Mouse (Mus musculus) hindbrain, embryonic 11.5 days (tissue): ENCODE measurements at regions not wholly inside any gene's neighbourhood (a gene's known extent, or its start where the extent isn't known, plus 50 kb on each side); places are given as distances from the start of the nearest gene placed in this dataset.

Experiments
- ATAC-seq: fragments of 200-750 bp; cut with Nextera tagmentation; 2 replicates; pipeline ENCODE4 v1.8.0; 2017; ENCODE audit warnings: mild to moderate bottlenecking, moderate TSS enrichment, moderate library complexity; ENCODE audit not compliant: low FRiP score
- DNase-seq: peaks from one replicate; pipeline ENCODE4 v3.0.0-alpha.2; 2015; ENCODE audit warnings: low spot score
- H3K27ac ChIP-seq: fragments of 300-500 bp; sonication (generic); 2 replicates; pipeline ENCODE4 v1.5.1; 2014; ENCODE audit warnings: mild to moderate bottlenecking, low read depth, low read length
- H3K27me3 ChIP-seq: fragments of 300-500 bp; sonication (generic); 2 replicates; pipeline ENCODE4 v1.6.1; 2014; ENCODE audit warnings: mild to moderate bottlenecking, low read length, moderate library complexity, mixed read lengths; ENCODE audit not compliant: control insufficient read depth, insufficient read depth
- H3K36me3 ChIP-seq: fragments of 300-500 bp; sonication (generic); 2 replicates; pipeline ENCODE4 v1.6.1; 2014; ENCODE audit warnings: mild to moderate bottlenecking, low read length, moderate library complexity, mixed read lengths; ENCODE audit not compliant: control insufficient read depth, insufficient read depth
- H3K4me1 ChIP-seq: fragments of 300-500 bp; sonication (generic); replicated peaks from 2 replicates; pipeline ENCODE4 v1.6.1; 2014; ENCODE audit warnings: low read length, mixed read lengths; ENCODE audit not compliant: control insufficient read depth, insufficient read depth
- H3K4me2 ChIP-seq: fragments of 300-500 bp; sonication (generic); replicated peaks from 2 replicates; pipeline ENCODE4 v1.6.1; 2014; ENCODE audit warnings: mild to moderate bottlenecking, low read depth, low read length
- H3K4me3 ChIP-seq: fragments of 300-500 bp; sonication (generic); 2 replicates; pipeline ENCODE4 v1.5.1; 2014; ENCODE audit warnings: low read depth, low read length
- H3K9ac ChIP-seq: fragments of 300-500 bp; sonication (generic); 2 replicates; pipeline ENCODE4 v1.6.1; 2014; ENCODE audit warnings: low read depth, low read length
- H3K9me3 ChIP-seq: fragments of 300-500 bp; sonication (generic); 2 replicates; pipeline ENCODE4 v1.6.1; 2016; ENCODE audit warnings: low read length; ENCODE audit not compliant: control insufficient read depth
- WGBS: fragments of 180-500 bp; shearing (Covaris S2); extraction: QIAGEN DNeasy Blood & Tissue Kit; methylation state at CpG from one replicate; pipeline ENCODE4 v1.1.7; 2014; 5-methylcytosine and 5-hydroxymethylcytosine counted together

- H3K27me3 ChIP-seq, result no peaks in the 10 kb centered on the region
- DNase-seq (no peak), ATAC-seq (no peak)
- WGBS, result 77% methylated on average over 2 of the region's 2 CpGs
- H3K27ac ChIP-seq, result no peak overlapping the region
- no peaks in the 10 kb centered on the region for H3K36me3 ChIP-seq
- no peak overlapping the region for H3K4me3 ChIP-seq
- H3K9me3 ChIP-seq, result no peaks in the 10 kb centered on the region
- H3K9ac ChIP-seq, result no peak overlapping the region
- H3K4me1 ChIP-seq, result peaks cover 5% of the 10 kb centered on the region; the same call in 1 of the 2 replicates
- H3K4me2 ChIP-seq, result no peak overlapping the region
These were observed 340.9 kb downstream of the Sox9 start for GRCm38 (mm10) chr11:113122964-113123363.

- no peak for ATAC-seq
These were observed 343.8 kb downstream of the Sox9 start for GRCm38 (mm10) chr11:113125832-113126231.

GRCm38 (mm10) chr11:113129192-113129591 is 347.2 kb downstream of the Sox9 start:
- Histone ChIP-seq H3K9me3 (no peaks in the 10 kb centered on the region), H3K36me3 (no peaks in the 10 kb centered on the region), H3K4me3 (no peak overlapping the region), H3K4me1 (0 out of 2 replicates have a peak, but pooled peaks cover 2% of the 10 kb centered on the region), H3K4me2 (no peak overlapping the region), H3K27me3 (no peaks in the 10 kb centered on the region), H3K9ac (no peak overlapping the region), H3K27ac (no peak overlapping the region)
- WGBS, result 89% methylated on average over 5 of the region's 5 CpGs
- ATAC-seq, result no peak
- no peak for DNase-seq

More at GRCm38 (mm10) chr11:113125832-113126231, 343.8 kb downstream of the Sox9 start:
- H3K4me1 ChIP-seq, result peaks cover 4% of the 10 kb centered on the region; the same call in 1 of the 2 replicates
- DNase-seq, result no peak
- no peak overlapping the region for H3K27ac ChIP-seq
- H3K36me3 ChIP-seq, result no peaks in the 10 kb centered on the region
- 86% methylated on average over 7 of the region's 7 CpGs for WGBS
- H3K9me3 ChIP-seq, result no peaks in the 10 kb centered on the region
- H3K9ac ChIP-seq, result no peak overlapping the region
- no peaks in the 10 kb centered on the region for H3K27me3 ChIP-seq
- H3K4me3 ChIP-seq, result no peak overlapping the region
- no peak overlapping the region for H3K4me2 ChIP-seq

- no peak overlapping the region for H3K4me3 ChIP-seq
- no peak overlapping the region for H3K27ac ChIP-seq
- no peak overlapping the region for H3K4me2 ChIP-seq
- H3K36me3 ChIP-seq, result no peaks in the 10 kb centered on the region
- H3K27me3 ChIP-seq, result no peaks in the 10 kb centered on the region
- 97% methylated on average over 7 of the region's 7 CpGs for WGBS
- no peak for ATAC-seq
- DNase-seq, result no peak
- peaks cover 2% of the 10 kb centered on the region; the same call in 1 of the 2 replicates for H3K4me1 ChIP-seq
- no peak overlapping the region for H3K9ac ChIP-seq
- no peaks in the 10 kb centered on the region for H3K9me3 ChIP-seq
These were observed 348.0 kb downstream of the Sox9 start for GRCm38 (mm10) chr11:113129975-113130374.

GRCm38 (mm10) chr11:113132078-113133064 is 350.3 kb downstream of the Sox9 start:
- Histone ChIP-seq H3K9me3 (no peaks in the 10 kb centered on the region), H3K4me2 (no peak overlapping the region), H3K27ac (no peak overlapping the region), H3K4me1 (peaks cover 4% of the 10 kb centered on the region; the same call in 1 of the 2 replicates), H3K9ac (no peak overlapping the region), H3K36me3 (no peaks in the 10 kb centered on the region), H3K27me3 (no peaks in the 10 kb centered on the region), H3K4me3 (no peak overlapping the region)
- WGBS, result 81% methylated on average over 23 of the region's 23 CpGs
- DNase-seq (no peak), ATAC-seq (no peak)

GRCm38 (mm10) chr11:113133407-113133806 is 351.4 kb downstream of the Sox9 start:
- H3K4me1 ChIP-seq, result peaks cover 4% of the 10 kb centered on the region; the same call in 1 of the 2 replicates
- no peak overlapping the region for H3K27ac ChIP-seq
- no peak overlapping the region for H3K9ac ChIP-seq
- no peaks in the 10 kb centered on the region for H3K27me3 ChIP-seq
- no peak overlapping the region for H3K4me2 ChIP-seq
- no peak for DNase-seq
- no peaks in the 10 kb centered on the region for H3K36me3 ChIP-seq
- no peak for ATAC-seq
- H3K4me3 ChIP-seq, result no peak overlapping the region
- H3K9me3 ChIP-seq, result no peaks in the 10 kb centered on the region
- 92% methylated on average over 4 of the region's 4 CpGs for WGBS

- no peak overlapping the region for H3K9ac ChIP-seq
- 47% methylated on average over 5 of the region's 5 CpGs for WGBS
These were observed 353.2 kb downstream of the Sox9 start for GRCm38 (mm10) chr11:113135261-113135660.

GRCm38 (mm10) chr11:113138462-113138861 is 356.4 kb downstream of the Sox9 start:
- H3K27me3 ChIP-seq, result no peaks in the 10 kb centered on the region
- H3K4me1 ChIP-seq, result peaks cover 4% of the 10 kb centered on the region
- ATAC-seq (no peak), DNase-seq (no peak)
- H3K9me3 ChIP-seq, result no peaks in the 10 kb centered on the region
- 90% methylated on average over 5 of the region's 5 CpGs for WGBS
- H3K9ac ChIP-seq, result no peak overlapping the region
- no peak overlapping the region for H3K4me2 ChIP-seq
- no peak overlapping the region for H3K4me3 ChIP-seq
- H3K36me3 ChIP-seq, result no peaks in the 10 kb centered on the region
- no peak overlapping the region for H3K27ac ChIP-seq

More at GRCm38 (mm10) chr11:113135261-113135660, 353.2 kb downstream of the Sox9 start:
- Histone ChIP-seq H3K27ac (no peak overlapping the region), H3K4me1 (peaks cover 4% of the 10 kb centered on the region; the same call in 1 of the 2 replicates), H3K36me3 (no peaks in the 10 kb centered on the region), H3K4me3 (no peak overlapping the region), H3K4me2 (no peak overlapping the region), H3K9me3 (no peaks in the 10 kb centered on the region), H3K27me3 (no peaks in the 10 kb centered on the region)
- DNase-seq (no peak), ATAC-seq (no peak)

- Histone ChIP-seq H3K4me1 (peaks cover 12% of the 10 kb centered on the region), H3K9me3 (no peaks in the 10 kb centered on the region), H3K4me2 (no peak overlapping the region), H3K27ac (no peak overlapping the region), H3K4me3 (no peak overlapping the region), H3K27me3 (no peaks in the 10 kb centered on the region), H3K36me3 (no peaks in the 10 kb centered on the region), H3K9ac (no peak overlapping the region)
- ATAC-seq (no peak), DNase-seq (no peak)
- 72% methylated on average over 9 of the region's 9 CpGs for WGBS
These were observed 358.6 kb downstream of the Sox9 start for GRCm38 (mm10) chr11:113140595-113140994.
